7 mouse cellular contexts compared by ENCODE assay signal in the genomic region with DNA sequence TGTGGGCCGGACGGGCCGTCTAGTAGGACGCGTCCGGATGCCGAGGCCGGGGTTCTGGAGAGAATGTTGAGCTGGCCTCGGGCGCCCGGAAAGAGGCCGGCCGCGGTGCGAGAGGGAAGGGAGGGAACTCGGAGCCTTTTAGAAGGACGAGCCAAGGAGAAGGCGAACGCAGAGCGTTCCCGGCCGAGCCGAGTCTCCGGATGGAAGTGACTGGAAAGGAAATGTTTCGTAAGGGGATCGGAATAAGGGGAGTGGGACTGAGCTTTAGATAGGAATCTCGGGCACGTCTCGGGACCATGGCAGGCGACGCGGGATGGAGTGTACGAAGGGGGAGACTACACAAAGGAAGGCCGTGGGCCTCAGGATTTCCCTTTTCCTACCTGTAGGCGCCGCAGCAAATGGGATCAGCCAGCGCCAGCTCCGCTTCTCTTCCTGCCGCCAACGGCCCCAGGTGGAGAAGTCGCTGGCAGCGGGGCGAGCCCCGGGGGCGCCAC. TPM values are rescaled to one million over a fixed set of nuclear protein-coding genes. Genes with fewer than 3 reads are reported as not detected.
DNase-seq lines count a peak whose midpoint lies in the region; ATAC-seq and TF ChIP-seq lines count a peak whose summit lies in the region.

No protein-coding gene starts in this region.

- no peak for TF ChIP-seq POLR2A in bone marrow macrophage, adult 2 months (IDR thresholded peaks at IDR 0.05; ENCODE audit: borderline replicate concordance, low read depth, low read length)

- H3K27ac ChIP-seq in bone marrow macrophage, adult 2 months (ENCODE audit: insufficient read depth, low read depth, low read length) = peak overlapping the region; percentile 88

- peak; percentile 59 for DNase-seq in ovary, postnatal 36 days (ENCODE audit: low spot score)
- no peak for DNase-seq in ovary, postnatal 14 days (ENCODE audit: low spot score)
- peak; percentile 70 for DNase-seq in induced T-regulatory cell, adult 2 months (ENCODE audit: low read depth)
- peak; percentile 47 to 58 for DNase-seq in lung, adult 18-20 months
- peak; percentile 72 for DNase-seq in retina, embryonic 14.5 days (ENCODE audit: low spot score)

- ATAC-seq in erythroid progenitor cell, adult 5-6 weeks (replicated peaks; ENCODE audit: low FRiP score, poor library complexity, severe bottlenecking) = peak; percentile 32

- peak overlapping the region; percentile 89 for H3K4me3 ChIP-seq in bone marrow macrophage, adult 2 months (ENCODE audit: insufficient read depth, low read length)

- H3K4me1 ChIP-seq in bone marrow macrophage, adult 2 months (ENCODE audit: control insufficient read depth, insufficient read depth, low read length) = peaks cover 9% of the 10 kb centered on the region

- TF ChIP-seq CTCF in bone marrow macrophage, adult 2 months (IDR thresholded peaks at IDR 0.05; ENCODE audit: low read depth, low read length) = no peak; the same call in 1 of the 2 replicates

RNA-seq across cellular contexts. Expression of a gene that starts 0.4 kb away (rescaled TPM):
- 40.7 and 48.4 TPM in 2 replicates for polyA plus RNA-seq in bone marrow macrophage, adult 2 months (2012; ENCODE audit: insufficient read depth, insufficient read length, missing spikeins)
- 56.9 and 69.2 TPM in 2 replicates for total RNA-seq in erythroid progenitor cell, adult 5-6 weeks (2015; ENCODE audit: low replicate concordance)
- 37.8 and 62.8 TPM in 2 replicates for total RNA-seq in erythroid progenitor cell, adult 5-6 weeks (2017; ENCODE audit: low replicate concordance)

RNA-seq across cellular contexts. Expression of a gene that starts 30.6 kb away (rescaled TPM):
- 100 and 110 TPM in 2 replicates for polyA plus RNA-seq in bone marrow macrophage, adult 2 months (2012; ENCODE audit: insufficient read depth, insufficient read length, missing spikeins)
- total RNA-seq in erythroid progenitor cell, adult 5-6 weeks (2015; ENCODE audit: low replicate concordance) = 13.0 and 20.2 TPM in 2 replicates
- 27.6 and 45.9 TPM in 2 replicates for total RNA-seq in erythroid progenitor cell, adult 5-6 weeks (2017; ENCODE audit: low replicate concordance)

RNA-seq across cellular contexts. Expression of a gene that starts 33.1 kb away (rescaled TPM):
- not detected in 2 replicates for polyA plus RNA-seq in bone marrow macrophage, adult 2 months (2012; ENCODE audit: insufficient read depth, insufficient read length, missing spikeins)
- total RNA-seq in erythroid progenitor cell, adult 5-6 weeks (2015; ENCODE audit: low replicate concordance) = not detected in 2 replicates
- total RNA-seq in erythroid progenitor cell, adult 5-6 weeks (2017; ENCODE audit: low replicate concordance) = not detected in 2 replicates
